Mouse (Mus musculus): ENCODE measurements around the gene Atg10. TPM values are rescaled to one million over a fixed set of nuclear protein-coding genes. Genes with fewer than 3 reads are reported as not detected.

The Atg10 gene
- polyA plus RNA-seq, 1 experiment from 2014 or later, result 19.9 TPM

GRCm38 (mm10) chr13:91206237-91206636 is 17.5 kb downstream of the Atg10 start:
- no peaks in the 10 kb centered on the region for H3K36me3 ChIP-seq (ENCODE audit: insufficient read depth, low read length)
- no peak overlapping the region for H3K4me3 ChIP-seq (replicated peaks; ENCODE audit: low read depth, low read length)
- 62% methylated on average over 5 of the region's 5 CpGs for WGBS
- ATAC-seq (replicated peaks; ENCODE audit: low FRiP score, low read depth) (no peak), DNase-seq (ENCODE audit: low spot score) (no peak)
- H3K9ac ChIP-seq (ENCODE audit: low read depth, low read length), result no peak overlapping the region
- no peaks in the 10 kb centered on the region for H3K9me3 ChIP-seq (replicated peaks; ENCODE audit: low read length)
- H3K4me1 ChIP-seq (replicated peaks; ENCODE audit: insufficient read depth, low read length), result no peaks in the 10 kb centered on the region
- TF ChIP-seq CTCF (IDR thresholded peaks at IDR 0.05; ENCODE audit: low read depth), result no peak
- no peaks in the 10 kb centered on the region for H3K27me3 ChIP-seq (ENCODE audit: insufficient read depth, low read length)
- no peak overlapping the region for H3K27ac ChIP-seq
- no peak overlapping the region for H3K4me2 ChIP-seq (ENCODE audit: low read length)

- DNase-seq (ENCODE audit: low spot score) (no peak), ATAC-seq (replicated peaks; ENCODE audit: low FRiP score, low read depth) (no peak)
- TF ChIP-seq CTCF (IDR thresholded peaks at IDR 0.05; ENCODE audit: low read depth), result no peak
- no peak overlapping the region for H3K4me2 ChIP-seq (ENCODE audit: low read length)
- no peak overlapping the region for H3K9ac ChIP-seq (ENCODE audit: low read depth, low read length)
- no peaks in the 10 kb centered on the region for H3K4me1 ChIP-seq (replicated peaks; ENCODE audit: insufficient read depth, low read length)
- no peaks in the 10 kb centered on the region for H3K27me3 ChIP-seq (ENCODE audit: insufficient read depth, low read length)
- no peaks in the 10 kb centered on the region for H3K9me3 ChIP-seq (replicated peaks; ENCODE audit: low read length)
- no peak overlapping the region for H3K4me3 ChIP-seq (replicated peaks; ENCODE audit: low read depth, low read length)
- H3K36me3 ChIP-seq (ENCODE audit: insufficient read depth, low read length), result no peaks in the 10 kb centered on the region
- WGBS, result 66% methylated on average over 7 of the region's 7 CpGs
- H3K27ac ChIP-seq, result no peak overlapping the region
These were observed 21.2 kb downstream of the Atg10 start for GRCm38 (mm10) chr13:91202564-91202963.

GRCm38 (mm10) chr13:91187378-91188234 is 36.2 kb downstream of the Atg10 start:
- Histone ChIP-seq H3K9ac (ENCODE audit: low read depth, low read length) (no peak overlapping the region), H3K27me3 (ENCODE audit: insufficient read depth, low read length) (no peaks in the 10 kb centered on the region), H3K4me2 (ENCODE audit: low read length) (no peak overlapping the region), H3K4me3 (replicated peaks; ENCODE audit: low read depth, low read length) (no peak overlapping the region), H3K36me3 (ENCODE audit: insufficient read depth, low read length) (no peaks in the 10 kb centered on the region), H3K9me3 (replicated peaks; ENCODE audit: low read length) (no peaks in the 10 kb centered on the region), H3K4me1 (replicated peaks; ENCODE audit: insufficient read depth, low read length) (no peaks in the 10 kb centered on the region), H3K27ac (no peak overlapping the region)
- ATAC-seq (replicated peaks; ENCODE audit: low FRiP score, low read depth), result no peak
- DNase-seq (ENCODE audit: low spot score), result no peak
- 77% methylated on average over 13 of the region's 13 CpGs for WGBS
- TF ChIP-seq CTCF (IDR thresholded peaks at IDR 0.05; ENCODE audit: low read depth), result no peak

GRCm38 (mm10) chr13:91185248-91185867 is 38.4 kb downstream of the Atg10 start:
- Histone ChIP-seq H3K4me1 (replicated peaks; ENCODE audit: insufficient read depth, low read length) (no peaks in the 10 kb centered on the region), H3K4me3 (replicated peaks; ENCODE audit: low read depth, low read length) (no peak overlapping the region), H3K9ac (ENCODE audit: low read depth, low read length) (no peak overlapping the region), H3K4me2 (ENCODE audit: low read length) (no peak overlapping the region), H3K27ac (no peak overlapping the region), H3K27me3 (ENCODE audit: insufficient read depth, low read length) (no peaks in the 10 kb centered on the region), H3K36me3 (ENCODE audit: insufficient read depth, low read length) (no peaks in the 10 kb centered on the region), H3K9me3 (replicated peaks; ENCODE audit: low read length) (no peaks in the 10 kb centered on the region)
- ATAC-seq (replicated peaks; ENCODE audit: low FRiP score, low read depth) (no peak), DNase-seq (ENCODE audit: low spot score) (no peak)
- 88% methylated on average over 3 of the region's 3 CpGs for WGBS
- TF ChIP-seq CTCF (IDR thresholded peaks at IDR 0.05; ENCODE audit: low read depth), result no peak

GRCm38 (mm10) chr13:91184226-91184625 is 39.5 kb downstream of the Atg10 start:
- Histone ChIP-seq H3K4me3 (replicated peaks; ENCODE audit: low read depth, low read length) (no peak overlapping the region), H3K27ac (no peak overlapping the region), H3K9me3 (replicated peaks; ENCODE audit: low read length) (no peaks in the 10 kb centered on the region), H3K4me2 (ENCODE audit: low read length) (no peak overlapping the region), H3K9ac (ENCODE audit: low read depth, low read length) (no peak overlapping the region), H3K27me3 (ENCODE audit: insufficient read depth, low read length) (no peaks in the 10 kb centered on the region), H3K4me1 (replicated peaks; ENCODE audit: insufficient read depth, low read length) (no peaks in the 10 kb centered on the region), H3K36me3 (ENCODE audit: insufficient read depth, low read length) (no peaks in the 10 kb centered on the region)
- WGBS, result 74% methylated on average over 3 of the region's 3 CpGs
- no peak for TF ChIP-seq CTCF (IDR thresholded peaks at IDR 0.05; ENCODE audit: low read depth)
- ATAC-seq (replicated peaks; ENCODE audit: low FRiP score, low read depth), result no peak
- no peak for DNase-seq (ENCODE audit: low spot score)

GRCm38 (mm10) chr13:91180364-91180763 is 43.4 kb downstream of the Atg10 start:
- 89% methylated on average over 8 of the region's 8 CpGs for WGBS
- no peak for TF ChIP-seq CTCF (IDR thresholded peaks at IDR 0.05; ENCODE audit: low read depth)
- H3K27me3 ChIP-seq (ENCODE audit: insufficient read depth, low read length), result no peaks in the 10 kb centered on the region
- H3K4me2 ChIP-seq (ENCODE audit: low read length), result no peak overlapping the region
- no peak overlapping the region for H3K4me3 ChIP-seq (replicated peaks; ENCODE audit: low read depth, low read length)
- no peak overlapping the region for H3K9ac ChIP-seq (ENCODE audit: low read depth, low read length)
- no peaks in the 10 kb centered on the region for H3K4me1 ChIP-seq (replicated peaks; ENCODE audit: insufficient read depth, low read length)
- ATAC-seq (replicated peaks; ENCODE audit: low FRiP score, low read depth), result no peak
- no peaks in the 10 kb centered on the region for H3K9me3 ChIP-seq (replicated peaks; ENCODE audit: low read length)
- H3K27ac ChIP-seq, result no peak overlapping the region
- no peaks in the 10 kb centered on the region for H3K36me3 ChIP-seq (ENCODE audit: insufficient read depth, low read length)
- no peak for DNase-seq (ENCODE audit: low spot score)
